Mouse (Mus musculus) thymus, postnatal 25 days (tissue): Measurements from ENCODE around the gene Smad3.
A peak's percentile ranks its signal among the peaks of the same experiment; 100 is the strongest.

Experiments
- DNase-seq: peaks from one replicate; pipeline ENCODE4 v3.0.0; 2022

The Smad3 gene

GRCm38 (mm10) chr9:63771676-63772075 lies 13.9 kb upstream of the Smad3 start:
- no peak for DNase-seq

- no peak for DNase-seq
Measured at GRCm38 (mm10) chr9:63761367-63762094, 3.7 kb upstream of the Smad3 start.

- DNase-seq = no peak
Measured at GRCm38 (mm10) chr9:63760783-63761182, 3.0 kb upstream of the Smad3 start.

GRCm38 (mm10) chr9:63759973-63760722 lies 2.4 kb upstream of the Smad3 start:
- DNase-seq = no peak

GRCm38 (mm10) chr9:63758641-63759391 lies 1.0 kb upstream of the Smad3 start:
- peak; percentile 84 for DNase-seq

- no peak for DNase-seq
Measured at GRCm38 (mm10) chr9:63757462-63757772, 377 bp downstream of the Smad3 start.

- peak; percentile 73 for DNase-seq
Measured at GRCm38 (mm10) chr9:63756581-63757461, 973 bp downstream of the Smad3 start.

GRCm38 (mm10) chr9:63755671-63756543 lies 1.9 kb downstream of the Smad3 start:
- DNase-seq = peak; percentile 41

- DNase-seq = peak; percentile 48
Measured at GRCm38 (mm10) chr9:63754556-63755510, 3.0 kb downstream of the Smad3 start.

GRCm38 (mm10) chr9:63754039-63754438 lies 3.8 kb downstream of the Smad3 start:
- no peak for DNase-seq

- DNase-seq = no peak
Measured at GRCm38 (mm10) chr9:63753359-63753758, 4.4 kb downstream of the Smad3 start.

- no peak for DNase-seq
Measured at GRCm38 (mm10) chr9:63752576-63752975, 5.2 kb downstream of the Smad3 start.

GRCm38 (mm10) chr9:63751325-63751724 lies 6.5 kb downstream of the Smad3 start:
- DNase-seq = no peak

- DNase-seq = no peak
Measured at GRCm38 (mm10) chr9:63750360-63750974, 7.3 kb downstream of the Smad3 start.

GRCm38 (mm10) chr9:63749296-63749915 lies 8.4 kb downstream of the Smad3 start:
- DNase-seq = no peak

GRCm38 (mm10) chr9:63747645-63748295 lies 10.0 kb downstream of the Smad3 start:
- DNase-seq = no peak

GRCm38 (mm10) chr9:63746980-63747379 lies 10.8 kb downstream of the Smad3 start:
- DNase-seq = no peak

GRCm38 (mm10) chr9:63745821-63746632 lies 11.8 kb downstream of the Smad3 start:
- no peak for DNase-seq
